27 mouse cellular contexts compared by ENCODE assay signal in genomic region chr16:87665752-87666619, GRCm38 (mm10). TPM values are rescaled to one million over a fixed set of nuclear protein-coding genes. Genes with fewer than 3 reads are reported as not detected.
DNase-seq lines count a peak whose midpoint lies in the region; ATAC-seq and TF ChIP-seq lines count a peak whose summit lies in the region.
"Had no signal": no experiment of that assay in that cellular context is flagged by ENCODE, and none has a peak within 500 bp of the region (broad histone marks: within the 10 kb centered on the region; RNA-seq: fewer than 3 reads in every experiment).

No protein-coding gene starts in this region.

- TF ChIP-seq CTCF in lung, postnatal 0 days (IDR thresholded peaks at IDR 0.05) = no peak
- no peak for TF ChIP-seq CTCF in CH12.LX (conservative IDR thresholded peaks at IDR 0.05 in 1 of 2, IDR thresholded peaks at IDR 0.05 in 1 of 2; ENCODE audit: low read depth in 2 of 2, low read length in 2 of 2)

- H3K27ac ChIP-seq in heart, embryonic 12.5 days (ENCODE audit: poor library complexity, severe bottlenecking) = no peak overlapping the region
- H3K27ac ChIP-seq in lung, postnatal 0 days (ENCODE audit: low read length) = no peak overlapping the region
- H3K27ac ChIP-seq in CH12.LX (ENCODE audit: insufficient read depth, low read depth) = peak overlapping the region; percentile 90
- H3K27ac ChIP-seq in forebrain, embryonic 12.5 days = no peak overlapping the region
- H3K27ac ChIP-seq: hindbrain, embryonic 14.5 days; limb, embryonic 12.5 days; lung, embryonic 15.5 days; midbrain, embryonic 15.5 days; neural tube, embryonic 13.5 days; stomach, embryonic 15.5 days had no signal

- no peak for TF ChIP-seq RAD21 in CH12.LX (IDR thresholded peaks at IDR 0.05; ENCODE audit: low read depth, low read length)

- H3ac ChIP-seq in myocyte (ENCODE audit: control insufficient read depth, insufficient read length) = no peak overlapping the region

- H3K79me2 ChIP-seq in CH12.LX (replicated peaks; ENCODE audit: control insufficient read depth, extremely low read depth, insufficient read depth, poor library complexity, severe bottlenecking) (no peaks in the 10 kb centered on the region), myocyte (ENCODE audit: control insufficient read depth, insufficient read depth) (no peaks in the 10 kb centered on the region)

- no peak overlapping the region for H3K4me2 ChIP-seq in heart, embryonic 12.5 days
- H3K4me2 ChIP-seq in lung, postnatal 0 days (replicated peaks; ENCODE audit: low read depth, low read length) = 0 out of 2 replicates have a peak overlapping the region, but pooled peaks have one; percentile 12
- H3K4me2 ChIP-seq in CH12.LX (ENCODE audit: insufficient read depth, low read depth, poor library complexity, severe bottlenecking) (peak overlapping the region; percentile 82), myocyte (ENCODE audit: low read depth) (peak overlapping the region; percentile 49)
- H3K4me2 ChIP-seq in forebrain, embryonic 12.5 days = no peak overlapping the region
- H3K4me2 ChIP-seq: heart, embryonic 11.5 days; hindbrain, embryonic 14.5 days; limb, embryonic 12.5 days; lung, embryonic 15.5 days; midbrain, embryonic 15.5 days; neural tube, embryonic 13.5 days; stomach, embryonic 15.5 days had no signal

- intact Hi-C loops in heart, postnatal 25 days (cut with DNase I) = no loop called here

- no peak overlapping the region for H3K4me3 ChIP-seq in heart, embryonic 12.5 days
- H3K4me3 ChIP-seq in lung, postnatal 0 days (ENCODE audit: low read depth, low read length) = no peak overlapping the region
- peak overlapping the region; percentile 45 to 67 (median 51) for H3K4me3 ChIP-seq in CH12.LX (replicated peaks in 1 of 3; ENCODE audit: low read depth in 2 of 3, low read length in 2 of 3, poor library complexity in 1 of 3)
- no peak overlapping the region for H3K4me3 ChIP-seq in myocyte
- no peak overlapping the region for H3K4me3 ChIP-seq in forebrain, embryonic 12.5 days (replicated peaks)
- H3K4me3 ChIP-seq: limb, embryonic 12.5 days; lung, embryonic 15.5 days; midbrain, embryonic 15.5 days; neural tube, embryonic 13.5 days; stomach, embryonic 15.5 days had no signal

- H3K9me3 ChIP-seq in heart, embryonic 12.5 days (replicated peaks) = no peaks in the 10 kb centered on the region
- no peaks in the 10 kb centered on the region for H3K9me3 ChIP-seq in lung, postnatal 0 days (ENCODE audit: low read length)
- H3K9me3 ChIP-seq in CH12.LX (replicated peaks; ENCODE audit: low read length) = no peaks in the 10 kb centered on the region
- H3K9me3 ChIP-seq in forebrain, embryonic 12.5 days = no peaks in the 10 kb centered on the region
- H3K9me3 ChIP-seq: G1E; limb, embryonic 12.5 days; lung, embryonic 15.5 days; midbrain, embryonic 15.5 days; neural tube, embryonic 13.5 days; stomach, embryonic 15.5 days had no signal

- dilution Hi-C loops in CH12.LX (cut with MboI; ENCODE audit: extremely low pct_ligation_motif_present, extremely low pct_unique_long_range_greater_than_20kb, low sequenced_read_pairs) = no loop called here

- H3K27me3 ChIP-seq in heart, embryonic 12.5 days (replicated peaks) = no peaks in the 10 kb centered on the region
- H3K27me3 ChIP-seq in lung, postnatal 0 days (replicated peaks; ENCODE audit: insufficient read depth, low read length) = no peaks in the 10 kb centered on the region
- H3K27me3 ChIP-seq in CH12.LX (replicated peaks) (no peaks in the 10 kb centered on the region), myocyte (ENCODE audit: control insufficient read depth, insufficient read depth, insufficient read length) (no peaks in the 10 kb centered on the region)
- H3K27me3 ChIP-seq in forebrain, embryonic 12.5 days = no peaks in the 10 kb centered on the region
- H3K27me3 ChIP-seq: limb, embryonic 12.5 days; lung, embryonic 15.5 days; midbrain, embryonic 15.5 days; neural tube, embryonic 13.5 days; stomach, embryonic 15.5 days had no signal

- H3K9ac ChIP-seq in heart, embryonic 12.5 days = no peak overlapping the region
- H3K9ac ChIP-seq in lung, postnatal 0 days (replicated peaks; ENCODE audit: low read depth) = no peak overlapping the region
- H3K9ac ChIP-seq in CH12.LX (ENCODE audit: insufficient read depth, low read depth) = peak overlapping the region; percentile 37
- H3K9ac ChIP-seq in forebrain, embryonic 12.5 days = no peak overlapping the region
- H3K9ac ChIP-seq: hindbrain, embryonic 14.5 days; limb, embryonic 12.5 days; lung, embryonic 15.5 days; midbrain, embryonic 15.5 days; neural tube, embryonic 13.5 days; stomach, embryonic 15.5 days had no signal

- in situ Hi-C loops in CH12.LX (cut with MboI; ENCODE audit: low pct_ligation_motif_present, low pct_unique_long_range_greater_than_20kb, low sequenced_read_pairs) = no loop called here

- TF ChIP-seq POLR2A in CH12.LX (IDR thresholded peaks at IDR 0.05; ENCODE audit: low read depth, low read length) (no peak; the same call in none of the 2 replicates), myocyte (IDR thresholded peaks at IDR 0.05; ENCODE audit: insufficient read length, low read depth) (no peak)

- no peak for ATAC-seq in heart, embryonic 12.5 days (ENCODE audit: insufficient number of reproducible peaks, low FRiP score)
- no peak for ATAC-seq in lung, postnatal 0 days
- ATAC-seq in forebrain, embryonic 12.5 days (ENCODE audit: low FRiP score) = no peak
- ATAC-seq: forebrain, embryonic 14.5 days; midbrain, embryonic 15.5 days had no signal

- WGBS in heart, embryonic 12.5 days = 78% methylated on average over 19 of the region's 19 CpGs
- WGBS in lung, postnatal 0 days = 82% methylated on average over 19 of the region's 19 CpGs
- 89% methylated on average over 19 of the region's 19 CpGs for WGBS in forebrain, embryonic 12.5 days

- no peaks in the 10 kb centered on the region for H3K36me3 ChIP-seq in heart, embryonic 12.5 days
- H3K36me3 ChIP-seq in lung, postnatal 0 days (ENCODE audit: insufficient read depth, low read length) = no peaks in the 10 kb centered on the region
- H3K36me3 ChIP-seq in CH12.LX (replicated peaks in 1 of 2; ENCODE audit: control insufficient read depth in 1 of 2, insufficient read depth in 1 of 2, low read length in 1 of 2) = no peaks in the 10 kb centered on the region
- no peaks in the 10 kb centered on the region for H3K36me3 ChIP-seq in myocyte (ENCODE audit: control insufficient read depth, insufficient read depth)
- H3K36me3 ChIP-seq in forebrain, embryonic 12.5 days (replicated peaks) = no peaks in the 10 kb centered on the region
- H3K36me3 ChIP-seq: G1E; limb, embryonic 12.5 days; lung, embryonic 15.5 days; midbrain, embryonic 15.5 days; neural tube, embryonic 13.5 days; stomach, embryonic 15.5 days had no signal

- H3K4me1 ChIP-seq in heart, embryonic 12.5 days (replicated peaks) = no peaks in the 10 kb centered on the region
- peaks cover 4% of the 10 kb centered on the region; the same call in 1 of the 2 replicates for H3K4me1 ChIP-seq in lung, postnatal 0 days (ENCODE audit: insufficient read depth, low read depth, low read length)
- H3K4me1 ChIP-seq in CH12.LX (ENCODE audit: control insufficient read depth in 1 of 2, insufficient read depth in 2 of 2) = peaks cover 32 to 78% of the 10 kb centered on the region in 2 experiments
- no peaks in the 10 kb centered on the region for H3K4me1 ChIP-seq in forebrain, embryonic 12.5 days
- H3K4me1 ChIP-seq: limb, embryonic 12.5 days; lung, embryonic 15.5 days; midbrain, embryonic 15.5 days; neural tube, embryonic 13.5 days had no signal

- TF ChIP-seq EP300 in lung, postnatal 0 days (IDR thresholded peaks at IDR 0.05) = no peak
- TF ChIP-seq EP300 in CH12.LX (IDR thresholded peaks at IDR 0.05; ENCODE audit: low read length) = no peak

- peak; percentile 85 for DNase-seq in heart, adult 11 months
- DNase-seq in lung, postnatal 0 days (ENCODE audit: low spot score) = no peak
- DNase-seq in lung, postnatal 14 days = no peak
- peak; percentile 66 for DNase-seq in CH12.LX (ENCODE audit: extremely low read depth)
- no peak for DNase-seq in heart, postnatal 25 days (ENCODE audit: low spot score)
- DNase-seq: cerebellum, adult 11 months; cerebellum, adult 9-10 months; cerebellum, postnatal 36 days; gastrocnemius, postnatal 25 days; heart, adult 18-20 months; kidney, adult 9 months; lung, postnatal 4 days; retina, postnatal 1 day; right cerebral cortex, postnatal 14 days; thymus, adult 2 months had no signal

TF ChIP-seq in CH12.LX, 34 proteins besides CTCF, POLR2A, EP300 and RAD21 (continues in another document):
- TF ChIP-seq ETS1 (conservative IDR thresholded peaks at IDR 0.05; ENCODE audit: low read depth, low read length) (peak; percentile 7; the same call in 1 of the 2 replicates), JUN (IDR thresholded peaks at IDR 0.05; ENCODE audit: insufficient read depth, low read depth, low read length) (no peak), HCFC1 (IDR thresholded peaks at IDR 0.05; ENCODE audit: low read depth, low read length) (peak; percentile 19; the same call in 1 of the 2 replicates), IRF4 (IDR thresholded peaks at IDR 0.05; ENCODE audit: low read depth, low read length) (no peak), TCF12 (IDR thresholded peaks at IDR 0.05; ENCODE audit: low read depth, low read length) (peak; percentile 50; the same call in 1 of the 2 replicates), MXI1 (IDR thresholded peaks at IDR 0.05; ENCODE audit: low read depth, low read length) (peak; percentile 78), MAFK (IDR thresholded peaks at IDR 0.05; ENCODE audit: insufficient replicate concordance, low read length) (no peak; the same call in 1 of the 2 replicates)

TF ChIP-seq in myocyte, 11 proteins besides CTCF, POLR2A, EP300 and RAD21:
- TF ChIP-seq MYOD1 (IDR thresholded peaks at IDR 0.05; ENCODE audit: control insufficient read depth in 1 of 3, insufficient read length in 2 of 3, low read depth in 2 of 3) (peak in 2 of 3 experiments; percentile 22 to 37), USF1 (IDR thresholded peaks at IDR 0.05; ENCODE audit: low read depth) (no peak)

RNA-seq across cellular contexts. Expression of gene Bach1, which starts 32.8 kb away (rescaled TPM):
- 9.6 and 11.6 TPM in 2 replicates for polyA plus RNA-seq in heart, embryonic 12.5 days (2016; fragmentation: Nextera tagmentation; extraction: Ambion mirVana)
- 13.1 and 13.7 TPM in 2 replicates for polyA plus RNA-seq in lung, postnatal 0 days (2015; fragmentation: Nextera tagmentation; extraction: Ambion mirVana)
- total RNA-seq in CH12.LX (2012; rRNA removed) (11.2 and 13.4 TPM in 2 replicates), CH12.LX (2014; rRNA removed) (10.4 and 11.4 TPM in 2 replicates)
- polyA plus RNA-seq in CH12.LX (2012; ENCODE audit: insufficient read length, low read depth) (19.9 and 20.9 TPM in 2 replicates), myocyte (2012; fragmentation: generic; extraction: Trizol) (8.8 TPM)
- 19.3 and 19.4 TPM in 2 replicates for polyA plus RNA-seq in forebrain, embryonic 12.5 days (2016; fragmentation: Nextera tagmentation; extraction: Ambion mirVana)
- 10 to 100 TPM; 25.8 to 33.0 TPM for total RNA-seq in heart, postnatal 25 days (2021)

Comparison
In these comparisons a context has a peak if more than half of its experiments do, and no peak if none do; other contexts are left out.
1. DNase-seq: peak in heart, adult 11 months (single experiment) and CH12.LX (single experiment); none in lung, postnatal 0 days (single experiment), lung, postnatal 14 days (single experiment) and heart, postnatal 25 days (single experiment).
2. H3K4me2 ChIP-seq: peak in lung, postnatal 0 days (single experiment), CH12.LX (single experiment) and myocyte (single experiment); none in heart, embryonic 12.5 days (single experiment) and forebrain, embryonic 12.5 days (single experiment).
3. H3K4me3 ChIP-seq: peak in CH12.LX (3 of 3); none in heart, embryonic 12.5 days (single experiment), lung, postnatal 0 days (single experiment), myocyte (single experiment) and forebrain, embryonic 12.5 days (single experiment).